8 mouse cellular contexts compared by ENCODE assay signal in genomic region chrX:150458136-150458535, GRCm38 (mm10). TPM values are rescaled to one million over a fixed set of nuclear protein-coding genes. Genes with fewer than 3 reads are reported as not detected.
DNase-seq lines count a peak whose midpoint lies in the region; ATAC-seq lines count a peak whose summit lies in the region.

No protein-coding gene starts in this region.

- 0 out of 2 replicates have a peak, but pooled peaks have one; percentile 39 for ATAC-seq in neural tube, embryonic 11.5 days (ENCODE audit: insufficient read depth, low FRiP score, low TSS enrichment)
- no peak for ATAC-seq in liver, embryonic 12.5 days

- H3K9me3 ChIP-seq in neural tube, embryonic 11.5 days (ENCODE audit: control insufficient read depth, low read length): no peaks in the 10 kb centered on the region
- no peaks in the 10 kb centered on the region for H3K9me3 ChIP-seq in liver, embryonic 12.5 days (replicated peaks)

- DNase-seq in cerebellum, adult 9-11 months: peak; percentile 25
- no peak for DNase-seq in cerebellum, postnatal 4 days (ENCODE audit: low spot score in 2 of 2)
- DNase-seq in neural tube, embryonic 11.5 days (ENCODE audit: low spot score): no peak
- no peak for DNase-seq in neural tube, embryonic 10.5 days (ENCODE audit: extremely low spot score, low spot score)
- DNase-seq in ovary, postnatal 14 days (ENCODE audit: low spot score): no peak
- DNase-seq in gastrocnemius, adult 18-20 months (ENCODE audit: low spot score): no peak
- DNase-seq in spleen, postnatal 10 days (ENCODE audit: low spot score in 2 of 2): no peak

- H3K4me1 ChIP-seq in neural tube, embryonic 11.5 days (ENCODE audit: control insufficient read depth, insufficient read depth, low read length): no peaks in the 10 kb centered on the region
- H3K4me1 ChIP-seq in liver, embryonic 12.5 days: peaks cover 16% of the 10 kb centered on the region

- peak overlapping the region; percentile 37; the same call in 1 of the 2 replicates for H3K4me3 ChIP-seq in neural tube, embryonic 11.5 days (ENCODE audit: low read depth, low read length)
- peak overlapping the region; percentile 62 for H3K4me3 ChIP-seq in liver, embryonic 12.5 days

- peak overlapping the region; percentile 29 for H3K4me2 ChIP-seq in neural tube, embryonic 11.5 days (ENCODE audit: low read depth)
- H3K4me2 ChIP-seq in liver, embryonic 12.5 days: peak overlapping the region; percentile 49

- no peak overlapping the region for H3K27ac ChIP-seq in neural tube, embryonic 11.5 days (ENCODE audit: low read depth, low read length)
- H3K27ac ChIP-seq in liver, embryonic 12.5 days: no peak overlapping the region

- H3K9ac ChIP-seq in neural tube, embryonic 11.5 days (ENCODE audit: low read length): no peak overlapping the region
- H3K9ac ChIP-seq in liver, embryonic 12.5 days: no peak overlapping the region

- no peaks in the 10 kb centered on the region for H3K27me3 ChIP-seq in neural tube, embryonic 11.5 days (ENCODE audit: control insufficient read depth, insufficient read depth, low read length)
- no peaks in the 10 kb centered on the region for H3K27me3 ChIP-seq in liver, embryonic 12.5 days (replicated peaks)

- no peaks in the 10 kb centered on the region for H3K36me3 ChIP-seq in neural tube, embryonic 11.5 days (ENCODE audit: control insufficient read depth, insufficient read depth, low read length)
- no peaks in the 10 kb centered on the region for H3K36me3 ChIP-seq in liver, embryonic 12.5 days

- WGBS in neural tube, embryonic 11.5 days: 50% methylated on average over 3 of the region's 3 CpGs
- WGBS in liver, embryonic 12.5 days (ENCODE audit: insufficient replicate concordance): 49% methylated on average over 3 of the region's 3 CpGs

RNA-seq across cellular contexts. Expression of gene Tmem29, which starts 0.8 kb away (rescaled TPM):
- polyA plus RNA-seq in neural tube, embryonic 11.5 days (2014; fragmentation: Nextera tagmentation; extraction: Ambion mirVana): 46.0 and 48.0 TPM in 2 replicates
- 16.5 and 18.0 TPM in 2 replicates for polyA plus RNA-seq in liver, embryonic 12.5 days (2016; fragmentation: Nextera tagmentation; extraction: Ambion mirVana)
- total RNA-seq in gastrocnemius, adult 18-20 months (2021): 1 to 10 TPM; 5.6 TPM
